ENCODE assay signal across 10 mouse cellular contexts in the genomic region with DNA sequence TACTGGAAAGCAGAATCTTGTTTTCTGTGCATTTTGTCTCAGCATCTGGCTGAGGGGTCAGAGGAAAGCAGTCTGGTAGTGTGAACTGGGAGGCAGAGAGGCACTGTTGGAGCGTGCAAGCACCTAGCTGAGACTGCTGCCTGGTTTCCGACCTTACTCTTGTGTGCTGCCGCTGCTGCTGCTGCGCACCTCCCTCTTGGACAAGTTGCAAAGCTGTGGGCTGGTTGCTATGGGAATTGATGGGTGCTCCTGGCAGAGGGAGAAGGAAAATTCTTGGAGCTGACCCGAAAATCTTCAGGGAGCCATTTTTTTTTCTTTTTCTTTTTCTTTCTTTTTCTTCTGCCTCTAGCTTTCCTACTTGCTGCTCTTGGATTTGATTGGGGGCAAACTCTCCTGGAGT.
A peak's percentile ranks its signal among the peaks of the same experiment; 100 is the strongest.
DNase-seq lines count a peak whose midpoint lies in the region; ATAC-seq and TF ChIP-seq lines count a peak whose summit lies in the region.
"Had no signal": no experiment of that assay in that cellular context is flagged by ENCODE, and none has a peak within 500 bp of the region (broad histone marks: within the 10 kb centered on the region; RNA-seq: fewer than 3 reads in every experiment).

No protein-coding gene starts in this region.

- 82% methylated on average over 5 of the region's 5 CpGs for WGBS in midbrain, postnatal 0 days
- WGBS in midbrain, embryonic 15.5 days = 91% methylated on average over 5 of the region's 5 CpGs
- 52% methylated on average over 5 of the region's 5 CpGs for WGBS in cerebellum, adult 2 months

- H3K4me2 ChIP-seq in midbrain, postnatal 0 days (ENCODE audit: low read depth, low read length, poor library complexity, severe bottlenecking) = no peak overlapping the region
- H3K4me2 ChIP-seq in midbrain, embryonic 15.5 days = no peak overlapping the region
- H3K4me2 ChIP-seq: limb, embryonic 12.5 days; stomach, embryonic 15.5 days had no signal

- TF ChIP-seq POLR2A in cerebellum, adult 2 months (IDR thresholded peaks at IDR 0.05; ENCODE audit: borderline replicate concordance, insufficient read depth, low read length) = no peak

- H3K9ac ChIP-seq in midbrain, postnatal 0 days (replicated peaks; ENCODE audit: low read length, poor library complexity, severe bottlenecking) = no peak overlapping the region
- no peak overlapping the region for H3K9ac ChIP-seq in midbrain, embryonic 15.5 days
- H3K9ac ChIP-seq: limb, embryonic 12.5 days; stomach, embryonic 15.5 days had no signal

- H3K4me3 ChIP-seq in midbrain, postnatal 0 days (ENCODE audit: low read depth, low read length) = no peak overlapping the region
- no peak overlapping the region for H3K4me3 ChIP-seq in midbrain, embryonic 15.5 days
- H3K4me3 ChIP-seq in cerebellum, adult 2 months (replicated peaks; ENCODE audit: insufficient read depth, low read depth, low read length) = no peak overlapping the region
- H3K4me3 ChIP-seq: limb, embryonic 12.5 days; stomach, embryonic 15.5 days had no signal

- no peaks in the 10 kb centered on the region for H3K9me3 ChIP-seq in midbrain, postnatal 0 days (ENCODE audit: low read length)
- no peaks in the 10 kb centered on the region for H3K9me3 ChIP-seq in midbrain, embryonic 15.5 days
- H3K9me3 ChIP-seq: limb, embryonic 12.5 days; stomach, embryonic 15.5 days had no signal

- TF ChIP-seq CTCF in midbrain, postnatal 0 days (IDR thresholded peaks at IDR 0.05) = no peak
- no peak for TF ChIP-seq CTCF in cerebellum, adult 2 months (IDR thresholded peaks at IDR 0.05; ENCODE audit: borderline replicate concordance, insufficient read depth, low read depth, low read length)

- H3K27ac ChIP-seq in midbrain, postnatal 0 days (ENCODE audit: low read depth, low read length) = no peak overlapping the region
- H3K27ac ChIP-seq in midbrain, embryonic 15.5 days = no peak overlapping the region
- H3K27ac ChIP-seq in cerebellum, adult 2 months (ENCODE audit: insufficient read depth, low read length) = no peak overlapping the region
- H3K27ac ChIP-seq: limb, embryonic 12.5 days; stomach, embryonic 15.5 days had no signal

- ATAC-seq in midbrain, postnatal 0 days (ENCODE audit: low FRiP score) = no peak
- no peak for ATAC-seq in midbrain, embryonic 15.5 days (replicated peaks)

- H3K4me1 ChIP-seq in midbrain, postnatal 0 days (ENCODE audit: insufficient read depth, low read length) = no peaks in the 10 kb centered on the region; the same call in 1 of the 2 replicates
- H3K4me1 ChIP-seq in midbrain, embryonic 15.5 days = no peaks in the 10 kb centered on the region
- no peaks in the 10 kb centered on the region for H3K4me1 ChIP-seq in cerebellum, adult 2 months (ENCODE audit: control insufficient read depth, insufficient read depth, low read length)

- DNase-seq in adrenal gland, adult 2 months = peak; percentile 42
- no peak for DNase-seq in adrenal gland, adult 18-20 months (ENCODE audit: low spot score in 2 of 2)
- DNase-seq in midbrain, postnatal 0 days (ENCODE audit: low spot score) = peak; percentile 48
- DNase-seq in left cerebral cortex, adult 9 months (ENCODE audit: low spot score in 2 of 2) = peak; percentile 33 to 73
- DNase-seq in right cerebral cortex, postnatal 4 days = peak; percentile 7
- DNase-seq in natural killer cell, adult 2 months (ENCODE audit: low spot score in 2 of 2) = no peak
- DNase-seq in cerebellum, adult 2 months = no peak

- H3K36me3 ChIP-seq in midbrain, postnatal 0 days (ENCODE audit: insufficient read depth, low read length) = no peaks in the 10 kb centered on the region
- H3K36me3 ChIP-seq in midbrain, embryonic 15.5 days (replicated peaks) = no peaks in the 10 kb centered on the region
- H3K36me3 ChIP-seq: stomach, embryonic 15.5 days had no signal

- no peaks in the 10 kb centered on the region for H3K27me3 ChIP-seq in midbrain, postnatal 0 days (ENCODE audit: insufficient read depth, low read length)
- no peaks in the 10 kb centered on the region for H3K27me3 ChIP-seq in midbrain, embryonic 15.5 days (replicated peaks)
- H3K27me3 ChIP-seq in cerebellum, adult 2 months (ENCODE audit: control insufficient read depth, insufficient read depth, low read length) = no peaks in the 10 kb centered on the region
- H3K27me3 ChIP-seq: limb, embryonic 12.5 days; stomach, embryonic 15.5 days had no signal

Comparison
In these comparisons a context has a peak if more than half of its experiments do, and no peak if none do; other contexts are left out.
1. DNase-seq: peak in adrenal gland, adult 2 months (single experiment), midbrain, postnatal 0 days (single experiment), left cerebral cortex, adult 9 months (2 of 2) and right cerebral cortex, postnatal 4 days (single experiment); none in adrenal gland, adult 18-20 months (0 of 2), natural killer cell, adult 2 months (0 of 2) and cerebellum, adult 2 months (0 of 2).